Mouse (Mus musculus) spleen, embryonic (tissue): ENCODE measurements around the gene Slk.

Experiments used
- CTCF ChIA-PET: fragments of 350-600 bp; sonication (Branson Sonifier 250); formaldehyde crosslinking; loops from one replicate; lab custom pipeline; 2022; lab: Charles Lee

Gene Slk

DNA sequence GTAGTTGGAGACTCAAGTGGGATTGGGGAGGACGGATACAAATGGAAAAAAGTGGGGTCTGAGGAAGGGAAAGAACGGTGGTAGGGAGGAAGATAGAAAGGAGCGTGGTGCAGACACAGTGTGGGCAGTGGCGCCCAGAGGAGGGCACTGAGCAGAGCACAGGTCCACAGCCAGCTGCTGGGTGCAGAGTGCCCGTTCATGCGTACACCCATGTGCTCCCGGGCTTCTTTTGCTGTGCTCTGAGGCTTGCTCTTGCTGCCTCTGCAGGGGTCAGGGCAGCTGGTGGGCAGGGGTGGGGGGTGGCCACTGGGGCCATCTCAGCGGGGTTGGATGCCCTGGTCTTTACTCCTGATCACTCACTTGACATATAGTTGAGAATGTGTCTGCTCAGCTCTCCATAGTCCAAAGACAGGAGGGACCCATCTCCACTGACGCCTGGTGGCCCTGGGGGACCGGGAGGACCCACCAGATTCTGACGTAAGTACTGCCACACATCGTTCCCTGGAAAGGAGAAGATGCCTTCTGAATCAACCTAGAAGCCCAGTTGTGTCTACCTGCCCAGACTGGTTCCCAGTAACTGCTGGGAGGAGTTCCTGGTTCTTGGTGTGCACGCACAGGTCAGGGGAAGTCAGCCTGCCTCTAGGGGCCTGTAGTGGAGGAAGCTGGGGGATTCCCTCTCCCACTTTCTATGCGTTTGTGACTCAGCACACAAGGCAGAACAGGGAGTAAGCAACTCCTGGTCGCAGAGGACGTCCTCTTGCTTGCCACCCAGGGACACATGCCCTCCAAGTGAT lies 71.1 kb downstream of the Slk start:
- CTCF ChIA-PET, result no interaction called here

DNA sequence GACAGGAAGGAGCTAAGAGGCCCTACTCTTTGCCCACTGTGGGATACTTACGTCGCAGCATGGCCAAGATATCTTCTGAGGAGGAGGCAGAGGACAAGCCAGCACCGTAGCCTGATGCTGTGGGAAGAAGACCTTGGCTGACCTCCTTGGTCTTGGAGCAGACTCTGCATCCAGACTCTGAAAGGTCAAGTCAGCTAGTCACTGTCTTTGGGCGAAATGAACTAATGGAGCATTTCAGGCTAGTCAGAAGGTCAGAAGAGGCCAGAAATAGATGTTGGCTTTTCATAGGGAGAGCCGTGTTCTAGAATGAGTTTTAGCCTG lies 71.6 kb downstream of the Slk start:
- CTCF ChIA-PET, result no interaction called here

DNA sequence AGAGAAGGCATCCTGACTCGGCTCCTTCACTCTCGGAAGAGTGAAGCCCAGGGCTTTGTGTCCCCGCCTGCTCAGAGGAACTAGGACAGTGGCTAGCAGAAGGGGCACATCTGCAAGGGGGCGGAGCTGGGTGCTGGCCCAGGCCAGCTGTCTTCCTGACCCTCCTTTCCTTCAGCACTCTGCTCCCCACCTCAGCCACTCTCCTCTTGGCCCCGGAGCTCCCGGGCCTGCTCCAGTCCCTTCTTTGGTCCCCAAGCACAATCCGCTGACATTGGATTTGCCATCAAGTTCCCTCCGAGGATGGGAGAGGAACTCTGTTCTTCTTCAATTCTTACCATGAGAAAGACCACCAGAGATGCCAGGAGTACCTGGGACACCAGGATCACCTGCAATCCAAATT lies 72.8 kb downstream of the Slk start:
- CTCF ChIA-PET, result interaction anchor here (0.7 kb wide), 1 partner anchor 76 kb away, joined by 5 read pairs; no protein-coding TSS in a partner anchor

DNA sequence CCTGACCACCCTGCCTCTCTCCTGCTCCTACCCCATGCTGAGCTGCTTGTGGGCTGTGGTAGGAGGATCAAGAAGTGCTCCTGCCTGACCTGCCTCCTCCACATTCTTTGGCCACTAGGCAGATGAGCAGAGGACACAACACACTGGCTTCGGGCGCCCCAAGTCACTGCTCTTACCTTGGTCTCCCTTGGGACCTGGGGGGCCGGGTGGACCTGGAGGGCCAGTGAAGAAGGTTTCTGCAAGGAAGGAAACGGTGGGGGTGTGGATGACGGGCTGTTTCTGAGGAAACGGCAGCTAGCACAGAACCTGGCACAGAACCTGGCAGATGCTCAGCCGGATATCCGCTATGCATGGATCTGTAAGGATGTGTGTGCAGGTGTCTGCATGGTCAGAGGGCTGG lies 73.7 kb downstream of the Slk start:
- CTCF ChIA-PET, result no interaction called here

DNA sequence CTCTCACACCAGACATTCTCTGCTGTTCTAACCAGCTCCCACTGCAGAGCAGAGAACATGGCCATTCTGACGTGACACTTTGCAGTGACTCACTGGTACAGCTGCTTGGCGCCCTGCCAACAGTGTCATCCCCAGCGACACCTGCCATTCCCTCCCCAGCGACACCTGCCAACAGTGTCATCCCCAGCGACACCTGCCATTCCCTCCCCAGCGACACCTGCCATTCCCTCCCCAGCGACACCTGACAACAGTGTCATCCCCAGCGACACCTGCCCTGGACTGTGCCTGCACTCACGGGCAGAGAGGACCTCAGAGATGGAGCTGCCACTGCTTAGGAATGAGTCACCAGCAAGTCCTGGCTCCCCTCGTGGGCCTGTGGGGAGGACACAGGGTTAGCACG lies 75.4 kb downstream of the Slk start:
- CTCF ChIA-PET, result no interaction called here

DNA sequence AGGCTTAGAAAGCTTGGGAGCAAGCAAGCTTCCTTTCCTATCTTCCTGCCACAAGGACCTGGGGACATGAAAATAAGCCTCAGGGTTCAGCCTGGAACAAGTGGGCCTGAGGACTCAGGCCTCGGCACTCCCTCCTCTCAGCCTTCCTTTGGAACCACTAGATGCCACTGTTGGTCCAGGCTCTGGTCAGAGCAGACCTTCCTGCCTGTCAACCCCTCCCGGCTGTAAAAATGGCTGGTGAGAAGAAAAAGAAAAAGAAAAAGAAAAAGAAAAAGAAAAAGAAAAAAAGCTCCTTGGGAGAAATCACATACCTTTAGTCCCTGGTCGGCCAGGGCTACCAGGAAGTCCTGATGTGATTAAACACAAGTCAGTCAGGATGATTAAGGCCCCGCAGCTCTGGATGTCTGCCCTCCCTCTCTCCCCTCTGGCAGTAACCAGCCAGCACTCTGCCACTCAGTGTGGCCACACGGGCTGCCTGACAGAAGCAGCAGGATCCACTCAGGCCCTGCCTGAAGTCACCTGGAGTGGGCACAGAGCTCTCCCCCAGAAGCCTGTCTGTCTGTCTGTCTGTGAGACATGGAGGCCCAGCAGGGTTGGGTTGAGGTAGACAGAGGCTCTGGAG lies 79.5 kb downstream of the Slk start:
- CTCF ChIA-PET, result no interaction called here

DNA sequence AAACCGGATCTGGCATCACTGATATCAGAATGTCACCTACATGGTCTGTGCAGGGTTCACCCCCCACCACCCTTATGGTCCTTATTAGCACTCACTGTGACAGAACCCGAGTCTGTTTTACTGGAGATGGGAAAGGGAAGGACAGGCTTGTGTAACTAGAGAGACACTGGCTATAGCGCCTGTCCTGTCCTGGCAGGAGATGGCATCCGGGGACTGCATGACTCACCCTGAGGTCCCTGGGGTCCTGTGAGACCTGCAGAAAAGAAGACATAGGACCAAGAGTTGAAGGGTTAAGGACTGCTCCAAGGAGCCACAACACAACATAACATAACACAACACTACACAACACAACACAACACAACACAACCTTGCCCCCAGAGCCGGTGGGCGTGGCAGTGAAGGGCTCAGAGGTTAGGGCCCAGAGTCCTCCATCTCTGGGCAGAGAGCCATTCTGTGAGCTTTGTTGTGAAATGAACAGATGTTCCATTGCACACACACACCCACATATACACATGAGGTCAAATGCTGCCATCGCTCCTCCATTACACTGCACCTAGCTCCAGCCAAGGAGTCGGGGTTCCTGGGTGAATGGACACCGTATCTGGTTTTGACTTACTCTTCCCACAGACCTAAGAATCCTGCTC lies 80.4 kb downstream of the Slk start:
- CTCF ChIA-PET, result no interaction called here

DNA sequence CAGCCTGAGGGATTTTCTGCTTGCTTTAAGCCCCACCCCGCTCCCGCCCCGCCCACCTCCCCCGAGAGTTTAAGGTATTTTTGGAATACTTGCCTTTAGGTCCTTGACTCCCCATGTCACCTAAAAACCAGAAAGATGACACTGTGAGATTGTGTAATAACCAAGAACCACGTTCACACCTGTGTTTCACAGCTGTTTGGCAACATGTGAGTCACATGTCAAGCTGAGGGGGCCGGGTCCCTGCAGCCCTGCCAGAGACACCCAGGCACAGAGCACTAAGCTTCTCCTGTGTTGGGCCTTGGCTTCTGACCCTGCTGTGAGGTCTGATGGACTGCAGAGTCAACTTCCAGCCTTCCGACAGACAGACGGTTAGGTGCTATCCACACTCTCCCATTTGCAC lies 88.1 kb downstream of the Slk start:
- CTCF ChIA-PET, result no interaction called here

DNA sequence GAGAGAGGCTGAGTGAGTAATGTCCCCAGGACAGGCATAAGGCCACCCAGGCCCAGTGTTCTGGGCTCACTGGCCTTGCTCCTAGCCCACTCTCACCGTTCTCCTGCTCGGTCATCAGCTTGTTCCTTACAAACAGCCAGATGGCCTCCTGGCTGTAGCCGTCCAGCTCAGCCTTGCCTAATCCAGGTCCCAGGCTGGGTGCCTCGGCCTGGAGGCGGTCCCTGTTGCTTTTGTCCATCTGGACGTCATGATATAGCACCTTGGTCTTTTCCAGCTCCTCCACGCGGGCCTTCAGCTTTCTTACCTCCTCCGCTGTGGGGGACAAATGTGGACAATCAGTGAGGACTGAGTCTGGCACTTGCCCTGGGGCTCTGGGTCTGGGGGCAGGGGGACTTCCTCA lies 88.9 kb downstream of the Slk start:
- CTCF ChIA-PET, result no interaction called here

DNA sequence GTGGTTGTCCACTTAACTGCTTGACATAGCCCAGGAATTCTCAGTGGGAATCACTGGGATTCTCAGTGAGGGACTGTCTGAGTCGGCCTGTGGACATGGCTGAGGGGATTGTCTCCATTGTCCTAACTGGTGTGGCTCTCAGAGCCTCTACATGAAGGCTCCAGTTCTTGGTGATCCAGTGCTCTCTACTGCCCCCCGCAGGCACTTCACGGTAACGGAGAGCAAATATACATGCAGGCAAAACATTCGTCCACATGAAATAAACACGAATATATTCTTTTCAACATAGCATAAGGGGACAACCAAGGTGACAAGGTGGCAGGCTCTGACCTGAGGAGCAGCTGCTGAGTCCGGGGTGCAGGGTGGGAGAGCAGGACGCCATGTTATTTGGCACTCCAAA lies 94.9 kb downstream of the Slk start:
- CTCF ChIA-PET, result no interaction called here

DNA sequence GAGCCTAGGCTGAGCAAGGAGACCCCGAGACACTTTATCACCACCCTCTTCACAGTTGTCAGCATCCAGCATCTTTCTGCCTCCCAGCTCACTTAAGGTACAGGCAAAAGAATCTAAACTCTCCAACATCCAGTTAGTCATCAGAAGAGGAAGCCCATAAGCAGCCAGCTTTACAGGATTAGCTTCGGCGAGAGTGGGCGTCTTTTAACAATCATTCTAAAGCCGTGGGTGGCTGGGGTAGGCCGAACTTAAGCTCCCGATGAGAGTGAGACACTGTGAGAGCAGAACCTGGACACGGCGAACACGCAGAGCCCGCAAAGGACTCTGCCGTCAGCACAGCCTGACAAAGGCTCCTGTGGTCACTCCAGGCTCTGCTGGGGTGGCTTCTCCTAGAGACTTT lies 99.2 kb downstream of the Slk start:
- CTCF ChIA-PET, result no interaction called here

DNA sequence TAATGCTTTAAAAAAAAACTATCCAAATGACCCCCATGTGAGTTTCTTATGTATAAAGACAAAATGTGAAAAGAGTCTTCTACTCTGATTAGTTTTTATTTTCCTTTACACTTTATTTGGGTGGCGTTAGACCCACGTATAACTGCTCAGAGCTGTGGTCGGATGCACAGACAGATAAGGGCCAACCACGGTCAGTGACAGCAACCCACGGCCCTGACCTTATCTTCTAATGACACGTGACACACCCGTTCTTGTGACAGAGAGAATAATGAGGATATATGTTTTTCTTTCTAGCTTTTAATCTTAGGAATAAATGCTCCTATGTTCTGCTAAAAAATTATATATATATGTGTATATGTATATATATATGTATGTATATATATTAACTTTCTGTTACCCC lies 110.1 kb downstream of the Slk start:
- CTCF ChIA-PET, result interaction anchor here (0.6 to 0.7 kb wide), 2 partner anchors 17 to 1113 kb away, joined by 3 to 4 read pairs; no protein-coding TSS in a partner anchor

DNA sequence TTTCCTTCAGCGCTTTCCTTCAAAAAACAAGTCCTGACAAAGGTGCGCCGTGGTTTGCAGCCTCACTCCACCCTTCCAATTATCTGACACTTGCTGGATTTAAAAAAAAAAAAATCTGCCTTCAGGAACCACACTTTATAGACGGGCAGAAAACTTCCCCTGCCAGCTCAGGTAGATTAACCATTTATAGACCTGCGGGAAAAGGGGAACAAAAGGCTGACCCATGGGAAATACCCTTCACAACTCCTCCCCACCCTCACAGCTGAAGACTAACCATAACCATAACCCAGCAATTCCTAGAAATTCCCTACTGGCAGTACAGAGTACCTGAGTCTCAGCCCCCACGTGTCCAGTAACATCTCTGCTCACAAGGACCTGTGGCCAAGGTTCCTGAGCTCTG lies 112.5 kb downstream of the Slk start, which contains the start of gene Col17a1:
Gene Col17a1, minus strand, starts transcription at position 101 of the 400 bp plus-strand sequence.
- CTCF ChIA-PET, result no interaction called here
